ENCODE assay signal across 22 mouse cellular contexts in the genomic region with DNA sequence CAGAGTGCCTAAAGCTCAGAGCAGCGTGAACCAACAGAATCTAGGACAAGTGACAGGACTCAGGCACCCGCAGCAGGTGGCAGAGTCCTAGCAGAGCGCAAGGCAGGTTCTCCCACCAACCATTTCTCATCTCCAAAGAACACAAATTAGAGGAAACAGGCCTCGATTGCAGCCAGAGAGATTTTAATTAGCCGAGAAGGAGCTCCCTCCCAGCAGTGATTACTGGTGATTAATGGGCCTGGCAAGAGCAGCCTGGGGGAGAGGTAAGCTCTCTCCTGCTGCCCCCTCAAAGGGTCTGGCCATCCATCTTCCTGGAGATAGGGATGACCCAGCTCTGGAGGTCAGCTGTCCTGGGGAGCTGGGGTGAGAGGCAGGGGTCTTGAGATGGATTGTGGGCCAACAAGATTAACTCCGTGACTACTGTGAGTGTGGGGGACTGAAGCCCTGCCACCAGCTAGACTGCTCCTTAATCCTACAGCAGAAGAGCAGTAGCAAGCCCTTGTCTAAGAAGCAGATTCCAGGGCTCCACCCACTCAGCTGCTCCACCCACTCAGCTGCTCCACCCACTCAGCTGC. TPM values are rescaled to one million over a fixed set of nuclear protein-coding genes. Genes with fewer than 3 reads are reported as not detected.
A peak's percentile ranks its signal among the peaks of the same experiment; 100 is the strongest.
DNase-seq lines count a peak whose midpoint lies in the region; ATAC-seq and TF ChIP-seq lines count a peak whose summit lies in the region.
"Had no signal": no experiment of that assay in that cellular context is flagged by ENCODE, and none has a peak within 500 bp of the region (broad histone marks: within the 10 kb centered on the region; RNA-seq: fewer than 3 reads in every experiment).

No protein-coding gene starts in this region.

- peak; percentile 41 for DNase-seq in embryo, embryonic 10 days (ENCODE audit: low spot score)
- no peak for DNase-seq in embryo, embryonic 11 days
- no peak for DNase-seq in kidney, postnatal 14 days
- peak; percentile 36 for DNase-seq in brain, adult 2 months (ENCODE audit: low read depth, low spot score)
- DNase-seq in hindbrain, postnatal 0 days (ENCODE audit: low spot score): peak; percentile 27
- no peak for DNase-seq in adrenal gland, adult 8-10 months
- DNase-seq: adrenal gland, postnatal 36 days; cerebellum, adult 9-11 months; kidney, adult 8-10 months; right cerebral cortex, adult 18-20 months; thymus, postnatal 25 days had no signal

- WGBS in kidney, embryonic 14.5 days: 12% methylated on average over 6 of the region's 6 CpGs
- 42% methylated on average over 6 of the region's 6 CpGs for WGBS in hindbrain, postnatal 0 days

- no peaks in the 10 kb centered on the region for H3K4me1 ChIP-seq in kidney, embryonic 14.5 days (ENCODE audit: control insufficient read depth, insufficient read depth, low read length)
- no peaks in the 10 kb centered on the region for H3K4me1 ChIP-seq in hindbrain, postnatal 0 days (ENCODE audit: insufficient read depth, low read length)
- H3K4me1 ChIP-seq: heart, embryonic 10.5 days; liver, embryonic 15.5 days had no signal

- no peak overlapping the region for H3K27ac ChIP-seq in kidney, embryonic 14.5 days (ENCODE audit: low read depth, low read length)
- 0 out of 2 replicates have a peak overlapping the region, but pooled peaks have one; percentile 32 for H3K27ac ChIP-seq in hindbrain, postnatal 0 days
- H3K27ac ChIP-seq: heart, embryonic 10.5 days; limb, embryonic 15.5 days; liver, embryonic 15.5 days; midbrain, embryonic 15.5 days had no signal

- H3K4me3 ChIP-seq in kidney, embryonic 14.5 days (ENCODE audit: low read length): no peak overlapping the region
- H3K4me3 ChIP-seq in hindbrain, postnatal 0 days (ENCODE audit: low read length): no peak overlapping the region
- H3K4me3 ChIP-seq: heart, embryonic 10.5 days; limb, embryonic 15.5 days; liver, embryonic 15.5 days; midbrain, embryonic 15.5 days; myocyte had no signal

- ATAC-seq in kidney, embryonic 14.5 days (ENCODE audit: low FRiP score, low TSS enrichment): peak; percentile 46; the same call in 1 of the 2 replicates
- no peak for ATAC-seq in hindbrain, postnatal 0 days
- ATAC-seq in erythroblast, adult 5-6 weeks (replicated peaks; ENCODE audit: low FRiP score, poor library complexity, severe bottlenecking): no peak; the same call in 1 of the 2 replicates
- ATAC-seq: forebrain, embryonic 16.5 days; midbrain, embryonic 15.5 days had no signal

- no peak for TF ChIP-seq CTCF in hindbrain, postnatal 0 days (IDR thresholded peaks at IDR 0.05; ENCODE audit: low read depth)

- H3K4me2 ChIP-seq in kidney, embryonic 14.5 days (replicated peaks; ENCODE audit: low read depth, low read length): no peak overlapping the region
- H3K4me2 ChIP-seq in hindbrain, postnatal 0 days (ENCODE audit: low read depth, low read length): no peak overlapping the region
- H3K4me2 ChIP-seq: limb, embryonic 15.5 days; liver, embryonic 15.5 days; midbrain, embryonic 15.5 days had no signal

- H3K36me3 ChIP-seq in kidney, embryonic 14.5 days (ENCODE audit: control insufficient read depth, insufficient read depth, low read length): no peaks in the 10 kb centered on the region
- no peaks in the 10 kb centered on the region for H3K36me3 ChIP-seq in hindbrain, postnatal 0 days (ENCODE audit: insufficient read depth, low read length)
- H3K36me3 ChIP-seq: heart, embryonic 10.5 days; limb, embryonic 15.5 days; liver, embryonic 15.5 days; midbrain, embryonic 15.5 days had no signal

- no peaks in the 10 kb centered on the region for H3K27me3 ChIP-seq in kidney, embryonic 14.5 days (ENCODE audit: control insufficient read depth, insufficient read depth, low read length)
- H3K27me3 ChIP-seq in hindbrain, postnatal 0 days (ENCODE audit: insufficient read depth, low read length): no peaks in the 10 kb centered on the region
- H3K27me3 ChIP-seq: limb, embryonic 15.5 days; liver, embryonic 15.5 days; midbrain, embryonic 15.5 days had no signal

- H3K9me3 ChIP-seq in kidney, embryonic 14.5 days (ENCODE audit: control insufficient read depth, low read length): no peaks in the 10 kb centered on the region
- H3K9me3 ChIP-seq in hindbrain, postnatal 0 days (ENCODE audit: low read length): no peaks in the 10 kb centered on the region
- H3K9me3 ChIP-seq: heart, embryonic 10.5 days; limb, embryonic 15.5 days; liver, embryonic 15.5 days; midbrain, embryonic 15.5 days had no signal

- H3K9ac ChIP-seq in kidney, embryonic 14.5 days (ENCODE audit: low read depth, low read length): no peak overlapping the region
- H3K9ac ChIP-seq in hindbrain, postnatal 0 days (replicated peaks; ENCODE audit: low read length): no peak overlapping the region
- H3K9ac ChIP-seq: limb, embryonic 15.5 days; liver, embryonic 15.5 days; midbrain, embryonic 15.5 days had no signal

RNA-seq across cellular contexts. Expression of a gene that starts 30.6 kb away (rescaled TPM):
- polyA plus RNA-seq in kidney, embryonic 14.5 days (2014; fragmentation: Nextera tagmentation; extraction: Ambion mirVana): 140 and 144 TPM in 2 replicates
- total RNA-seq in hindbrain, postnatal 0 days (2014; rRNA removed): 18.7 and 22.8 TPM in 2 replicates
- polyA plus RNA-seq in hindbrain, postnatal 0 days (2015; fragmentation: Nextera tagmentation; extraction: Ambion mirVana): 23.9 and 27.8 TPM in 2 replicates
- 1 to 10 TPM; 1.6 to 4.4 (median 2.1) TPM for total RNA-seq in adrenal gland, adult 8-10 months (2022)
- 5.6 and 6.5 TPM in 2 replicates for total RNA-seq in erythroblast, adult 5-6 weeks (2015; ENCODE audit: low replicate concordance)
- total RNA-seq in erythroblast, adult 5-6 weeks (2017; ENCODE audit: low replicate concordance): 2.0 and 2.2 TPM in 2 replicates
- total RNA-seq: gastrocnemius, adult 18-20 months; layer of hippocampus, adult 18-20 months; neutrophil, adult 5-6 weeks had no signal

RNA-seq across cellular contexts. Expression of a gene that starts 35.1 kb away (rescaled TPM):
- polyA plus RNA-seq in kidney, embryonic 14.5 days (2014; fragmentation: Nextera tagmentation; extraction: Ambion mirVana): 0.09 and 0.24 TPM in 2 replicates
- total RNA-seq in hindbrain, postnatal 0 days (2014; rRNA removed): 0.07 TPM in 1 of 2 replicates, not detected in the other
- polyA plus RNA-seq in hindbrain, postnatal 0 days (2015; fragmentation: Nextera tagmentation; extraction: Ambion mirVana): 0.34 and 0.42 TPM in 2 replicates
- total RNA-seq in adrenal gland, adult 8-10 months (2022): not detected
- total RNA-seq in erythroblast, adult 5-6 weeks (2015; ENCODE audit: low replicate concordance): 1.5 TPM in 1 of 2 replicates, not detected in the other
- not detected in 2 replicates for total RNA-seq in erythroblast, adult 5-6 weeks (2017; ENCODE audit: low replicate concordance)
- total RNA-seq: adrenal gland, postnatal 36 days; gastrocnemius, adult 18-20 months; layer of hippocampus, adult 18-20 months; neutrophil, adult 5-6 weeks had no signal

Comparison
In these comparisons a context has a peak if more than half of its experiments do, and no peak if none do; other contexts are left out.
1. DNase-seq: peak in embryo, embryonic 10 days (single experiment), brain, adult 2 months (single experiment) and hindbrain, postnatal 0 days (single experiment); none in embryo, embryonic 11 days (single experiment), kidney, postnatal 14 days (single experiment) and adrenal gland, adult 8-10 months (single experiment).